Mouse (Mus musculus) inflammation-experienced regulatory T-cells (primary cell): ENCODE results near the gene Emc1. TPM values are rescaled to one million over a fixed set of nuclear protein-coding genes. Genes with fewer than 3 reads are reported as not detected.

Experiments
- polyA plus RNA-seq, 2 experiments: library from polyadenylated mRNA; unstranded; fragments of 100-300 nt; shearing (Covaris generic); gene quantifications; one replicate each; pipeline ENCODE4 v1.2.1; 2017

The Emc1 gene
- 10 to 100 TPM; 46.3 to 59.0 TPM for polyA plus RNA-seq

DNA sequence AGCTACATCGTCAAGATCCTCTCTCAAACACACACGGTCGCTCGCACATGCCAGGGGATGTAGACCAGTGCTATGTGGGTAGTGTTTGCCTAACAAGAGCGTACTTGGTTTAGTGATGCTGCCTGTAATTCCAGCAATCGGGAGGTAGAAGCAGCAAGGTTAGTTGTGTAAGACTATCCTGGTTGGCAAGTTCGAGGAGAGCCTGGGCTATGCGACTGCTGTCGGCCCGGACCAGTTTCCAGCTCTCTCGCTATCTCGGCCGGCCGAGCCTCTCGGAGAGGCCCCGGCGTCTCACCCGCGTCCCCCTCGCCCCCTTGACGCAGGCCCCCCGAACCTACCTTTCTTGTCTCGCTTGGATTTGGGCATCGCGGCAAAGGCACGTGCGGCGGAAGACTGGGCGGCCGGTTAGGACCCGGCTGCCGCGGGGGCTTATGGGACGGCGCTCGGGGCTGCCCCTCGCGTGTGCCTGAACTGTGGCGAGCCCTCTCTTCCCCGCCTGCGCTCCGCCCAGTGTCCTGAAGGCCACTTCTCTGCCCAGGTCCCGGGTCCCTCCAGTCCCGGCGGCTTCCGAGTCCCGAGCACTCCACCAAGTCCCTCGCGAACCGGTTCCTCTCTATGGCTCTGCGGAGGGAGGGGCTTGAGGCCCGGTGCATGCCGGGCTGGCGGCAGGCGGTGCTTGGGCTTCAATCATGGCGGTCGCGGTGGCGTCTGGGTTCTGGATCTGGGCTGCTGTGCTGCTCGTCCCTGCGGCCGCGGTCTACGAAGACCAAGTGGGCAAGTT is at the start of gene Emc1, which contains the start of the genes Mrto4 and Ubr4:
TSS of gene Emc1 (plus strand) at position 657 of the 781 bp plus-strand sequence.
TSS of gene Mrto4 (minus strand) at position 646 of the 781 bp plus-strand sequence.
TSS of gene Ubr4 (plus strand) at position 679 of the 781 bp plus-strand sequence.

DNA sequence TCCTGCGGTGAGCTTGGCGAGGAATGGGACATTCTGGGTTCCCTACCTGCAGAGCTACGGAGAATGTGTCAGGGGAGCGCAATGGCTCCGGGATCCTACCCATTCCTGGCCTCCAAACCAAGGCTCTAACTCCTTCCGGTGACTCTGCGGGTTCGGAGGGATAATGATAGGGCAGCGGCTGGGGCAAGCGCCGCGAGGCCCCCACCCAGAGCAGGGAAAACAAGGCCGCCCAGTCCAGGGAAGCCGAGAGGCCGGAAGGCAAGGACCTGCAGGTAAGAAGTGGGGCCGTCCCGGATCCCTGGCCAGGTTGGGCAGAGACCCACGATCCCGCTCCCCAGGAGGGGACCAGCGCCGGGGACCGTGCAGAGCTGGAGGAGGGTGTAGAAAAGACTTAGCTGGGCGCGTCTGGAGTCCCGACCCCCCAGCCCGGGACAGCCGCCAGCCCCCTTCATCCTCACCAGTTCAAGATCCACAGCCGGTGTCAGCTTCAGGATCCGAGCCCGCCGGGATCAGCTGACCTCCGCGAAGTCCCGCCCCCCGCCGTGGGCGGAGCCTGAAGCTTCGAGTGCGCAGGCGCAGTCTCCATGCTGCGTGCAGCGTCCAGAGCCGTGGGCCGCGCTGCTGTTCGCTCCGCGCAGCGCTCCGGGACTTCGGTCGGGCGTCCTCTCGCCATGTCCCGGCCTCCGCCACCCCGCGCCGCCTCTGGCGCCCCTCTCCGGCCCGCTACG is 42.1 kb upstream of the Emc1 start, which contains the start of the genes Pqlc2 and Akr7a5:
TSS of gene Pqlc2 (minus strand) at position 538 of the 728 bp plus-strand sequence.
TSS of gene Akr7a5 (plus strand) at position 574 of the 728 bp plus-strand sequence.

Other genes starting within 250 kb of the Emc1 start
- 100 to 1,000 TPM; 305 to 352 TPM for gene Minos1, start 221.5 kb upstream of the Emc1 start, polyA plus RNA-seq
- gene Capzb, start 159.7 kb upstream of the Emc1 start, polyA plus RNA-seq, result 100 to 1,000 TPM; 592 to 680 TPM
- 10 to 100 TPM; 10.9 to 11.4 TPM for gene Pqlc2, start 41.9 kb upstream of the Emc1 start, polyA plus RNA-seq
- gene Akr7a5, start 41.8 kb upstream of the Emc1 start, polyA plus RNA-seq, result 10 to 100 TPM; 27.8 to 46.5 TPM
- gene Mrto4, start within 50 bp of the Emc1 start, polyA plus RNA-seq, result 10 to 100 TPM; 79.4 to 94.2 TPM
- gene Ubr4, start within 50 bp of the Emc1 start, polyA plus RNA-seq, result 10 to 100 TPM; 69.0 to 73.2 TPM
- 1 to 10 TPM; 4.1 to 4.2 TPM for gene Iffo2, start 178.0 kb downstream of the Emc1 start, polyA plus RNA-seq